Mouse (Mus musculus) liver, embryonic 16.5 days (tissue): ENCODE measurements at regions not wholly inside any gene's neighbourhood (a gene's known extent, or its start where the extent isn't known, plus 50 kb on each side); places are given as distances from the start of the nearest gene placed in this dataset.
A peak's percentile ranks its signal among the peaks of the same experiment; 100 is the strongest.

Experiments
- ATAC-seq: fragments of 200-750 bp; cut with Nextera tagmentation; 2 replicates; pipeline ENCODE4 v1.8.0; 2017; ENCODE audit warnings: low read depth, mild to moderate bottlenecking, moderate number of reproducible peaks, moderate library complexity
- H3K27ac ChIP-seq: fragments of 300-500 bp; sonication (generic); 2 replicates; pipeline ENCODE4 v1.5.1; 2014; ENCODE audit warnings: mild to moderate bottlenecking, low read length
- H3K27me3 ChIP-seq: fragments of 300-500 bp; sonication (generic); 2 replicates; pipeline ENCODE4 v1.6.1; 2014; ENCODE audit warnings: low read depth, low read length, mixed read lengths; ENCODE audit not compliant: control insufficient read depth, insufficient read depth
- H3K36me3 ChIP-seq: fragments of 300-500 bp; sonication (generic); 2 replicates; pipeline ENCODE4 v1.6.1; 2014; ENCODE audit warnings: mild to moderate bottlenecking; ENCODE audit not compliant: control insufficient read depth, insufficient read depth
- H3K4me1 ChIP-seq: fragments of 300-500 bp; sonication (generic); 2 replicates; pipeline ENCODE4 v1.6.1; 2014; ENCODE audit warnings: low read depth, low read length, mixed read lengths; ENCODE audit not compliant: control insufficient read depth
- H3K4me2 ChIP-seq: fragments of 300-500 bp; sonication (generic); 2 replicates; pipeline ENCODE4 v1.6.1; 2014; ENCODE audit warnings: low read depth, low read length, mixed read lengths
- H3K4me3 ChIP-seq: fragments of 300-500 bp; sonication (generic); 2 replicates; pipeline ENCODE4 v1.5.1; 2014; ENCODE audit warnings: low read depth, mild to moderate bottlenecking, low read length
- H3K9ac ChIP-seq: fragments of 300-500 bp; sonication (generic); 2 replicates; pipeline ENCODE4 v1.6.1; 2014; ENCODE audit warnings: low read depth, low read length
- H3K9me3 ChIP-seq: fragments of 300-500 bp; sonication (generic); replicated peaks from 2 replicates; pipeline ENCODE4 v1.6.1; 2016; ENCODE audit warnings: low read length; ENCODE audit not compliant: control insufficient read depth
- WGBS: fragments of 180-500 bp; shearing (Covaris S2); extraction: QIAGEN DNeasy Blood & Tissue Kit; methylation state at CpG from one replicate; pipeline ENCODE4 v1.1.7; 2014; ENCODE audit not compliant: insufficient replicate concordance; 5-methylcytosine and 5-hydroxymethylcytosine counted together

GRCm38 (mm10) chr10:96188168-96188567 is 51.8 kb downstream of the Gm5426 start:
- H3K4me3 ChIP-seq: no peak overlapping the region
- peak overlapping the region; percentile 49; the same call in 1 of the 2 replicates for H3K27ac ChIP-seq
- H3K9ac ChIP-seq: no peak overlapping the region
- no peaks in the 10 kb centered on the region for H3K27me3 ChIP-seq
- WGBS: 37% methylated on average over 7 of the region's 7 CpGs
- peaks cover 3% of the 10 kb centered on the region for H3K4me1 ChIP-seq
- H3K4me2 ChIP-seq: no peak overlapping the region; the same call in 1 of the 2 replicates
- peak; percentile 83 for ATAC-seq
- no peaks in the 10 kb centered on the region for H3K36me3 ChIP-seq
- H3K9me3 ChIP-seq: no peaks in the 10 kb centered on the region

- 70% methylated on average over 10 of the region's 10 CpGs for WGBS
Measured at GRCm38 (mm10) chr10:96190168-96190987, 54.0 kb downstream of the Gm5426 start.

DNA sequence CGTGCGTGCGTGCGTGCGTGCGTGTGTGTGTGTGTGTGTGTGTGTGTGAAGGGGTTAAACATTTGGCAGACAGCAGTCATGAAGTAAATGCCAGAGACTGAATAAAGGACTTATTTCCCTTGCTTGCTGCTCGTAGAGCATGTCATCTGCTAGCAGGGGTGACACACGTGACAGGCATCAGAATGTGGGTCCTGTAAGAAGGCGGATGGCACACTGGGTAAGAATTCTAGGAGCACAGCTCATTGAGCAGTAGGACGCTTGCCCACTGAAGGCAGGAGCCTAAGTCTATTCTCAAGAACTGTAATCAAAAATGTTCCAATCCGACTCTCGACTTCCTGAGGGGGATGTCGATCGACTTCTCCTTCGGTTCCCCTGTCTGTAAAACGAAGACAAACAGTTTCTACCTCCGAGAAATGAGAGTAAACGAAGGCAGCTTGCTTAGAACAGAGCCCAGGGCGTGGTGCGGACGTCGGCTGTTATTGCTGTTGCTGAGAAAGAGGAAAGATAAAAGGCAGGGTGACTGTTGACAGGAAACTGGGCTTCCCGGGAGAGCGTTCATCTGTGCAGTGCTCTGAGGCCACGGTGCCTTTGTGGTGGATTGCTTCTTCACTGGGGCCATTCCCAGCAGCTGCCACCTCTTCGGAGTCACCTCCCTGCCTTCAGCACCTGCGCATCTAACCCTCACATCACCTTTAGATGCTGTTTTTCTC is 64.7 kb downstream of the Gm5426 start:
- Histone ChIP-seq H3K9me3 (no peaks in the 10 kb centered on the region), H3K9ac (no peak overlapping the region), H3K4me2 (peak overlapping the region; percentile 44), H3K4me1 (peaks cover 12% of the 10 kb centered on the region), H3K27ac (peak overlapping the region; percentile 50), H3K4me3 (no peak overlapping the region), H3K27me3 (no peaks in the 10 kb centered on the region), H3K36me3 (no peaks in the 10 kb centered on the region)
- peak; percentile 65 for ATAC-seq
- 34% methylated on average over 27 of the region's 27 CpGs for whole genome bisulfite sequencing

More at GRCm38 (mm10) chr10:96190168-96190987, 54.0 kb downstream of the Gm5426 start:
- Histone ChIP-seq H3K4me1 (peaks cover 3% of the 10 kb centered on the region), H3K27me3 (no peaks in the 10 kb centered on the region), H3K4me3 (no peak overlapping the region), H3K9me3 (no peaks in the 10 kb centered on the region), H3K27ac (no peak overlapping the region), H3K4me2 (no peak overlapping the region), H3K9ac (no peak overlapping the region), H3K36me3 (no peaks in the 10 kb centered on the region)
- ATAC-seq: no peak

DNA sequence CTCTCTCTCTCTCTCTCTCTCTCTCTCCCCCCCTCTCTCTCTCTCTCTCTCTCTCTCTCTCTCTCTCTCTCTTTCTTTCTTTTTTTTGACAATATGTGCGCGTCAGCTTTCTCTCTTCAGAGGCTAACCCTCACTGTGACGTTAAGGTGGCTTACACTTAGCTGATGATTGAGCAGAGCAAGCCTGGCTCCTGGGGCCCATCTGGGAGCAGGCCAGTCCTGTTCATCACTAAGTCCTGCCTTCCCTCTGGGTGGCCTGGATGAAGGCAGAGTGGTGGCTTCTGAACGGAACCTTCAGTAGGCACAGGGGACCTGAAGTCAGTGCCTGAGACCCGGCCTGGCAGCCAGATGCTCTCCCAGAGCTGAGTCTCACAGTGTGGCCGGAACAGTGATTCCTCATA is 65.5 kb downstream of the Gm5426 start:
- Histone ChIP-seq H3K9me3 (no peaks in the 10 kb centered on the region), H3K27me3 (no peaks in the 10 kb centered on the region), H3K27ac (no peak overlapping the region), H3K36me3 (no peaks in the 10 kb centered on the region), H3K4me1 (peaks cover 12% of the 10 kb centered on the region), H3K9ac (no peak overlapping the region), H3K4me2 (no peak overlapping the region), H3K4me3 (no peak overlapping the region)
- 39% methylated on average over 6 of the region's 6 CpGs for WGBS
- ATAC-seq: no peak

DNA sequence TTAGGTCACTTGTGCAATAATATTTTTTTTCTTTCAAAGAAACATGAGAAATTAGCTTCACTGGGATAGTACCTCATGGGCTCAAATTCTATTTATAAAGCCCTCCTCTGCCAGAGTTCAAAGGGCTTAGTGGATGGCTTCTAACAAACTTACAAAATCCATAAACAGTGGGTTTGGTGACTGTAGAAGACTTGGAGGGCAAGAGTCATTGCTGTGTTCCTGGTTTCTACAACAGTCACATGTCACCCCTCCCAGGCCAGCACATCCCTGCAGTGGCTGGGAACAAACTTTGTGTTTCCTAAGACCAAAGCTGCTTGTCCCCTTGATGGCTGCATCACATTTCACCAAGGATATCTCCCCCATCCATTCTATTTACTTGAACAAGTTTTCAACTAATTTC is 66.5 kb downstream of the Gm5426 start:
- H3K4me3 ChIP-seq: no peak overlapping the region
- H3K9me3 ChIP-seq: no peaks in the 10 kb centered on the region
- no peaks in the 10 kb centered on the region for H3K36me3 ChIP-seq
- no peaks in the 10 kb centered on the region for H3K27me3 ChIP-seq
- H3K4me2 ChIP-seq: no peak overlapping the region
- no peak overlapping the region for H3K9ac ChIP-seq
- no peak for ATAC-seq
- H3K4me1 ChIP-seq: peaks cover 12% of the 10 kb centered on the region
- no peak overlapping the region for H3K27ac ChIP-seq

DNA sequence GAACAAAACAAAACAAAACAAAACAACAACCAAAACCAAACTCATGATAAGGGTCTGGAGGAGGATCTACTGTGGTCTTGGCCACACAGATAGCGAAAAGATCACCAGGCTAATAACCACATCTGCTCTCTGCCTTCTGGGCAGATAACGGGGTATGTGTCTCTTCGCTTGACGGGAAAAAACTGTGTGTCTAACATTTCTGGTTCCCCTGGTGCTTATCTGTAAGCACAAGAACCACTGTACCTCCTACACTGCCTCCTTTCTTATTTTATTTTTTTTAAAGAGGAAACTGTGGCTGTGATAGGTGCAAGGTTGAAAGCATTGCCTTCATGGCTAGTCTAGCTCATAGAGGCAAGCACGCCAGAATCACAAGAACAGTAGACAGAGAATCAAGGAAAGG is 67.8 kb downstream of the Gm5426 start:
- peak overlapping the region; percentile 3; the same call in 1 of the 2 replicates for H3K4me2 ChIP-seq
- H3K27me3 ChIP-seq: no peaks in the 10 kb centered on the region
- no peaks in the 10 kb centered on the region for H3K36me3 ChIP-seq
- no peak overlapping the region for H3K4me3 ChIP-seq
- peak overlapping the region; percentile 15; the same call in 1 of the 2 replicates for H3K27ac ChIP-seq
- H3K9ac ChIP-seq: no peak overlapping the region
- no peaks in the 10 kb centered on the region for H3K9me3 ChIP-seq
- 20% methylated on average over 5 of the region's 5 CpGs for WGBS
- ATAC-seq: peak; percentile 85
- H3K4me1 ChIP-seq: peaks cover 12% of the 10 kb centered on the region

GRCm38 (mm10) chr10:96209171-96209570 is 72.8 kb downstream of the Gm5426 start:
- Histone ChIP-seq H3K27ac (no peak overlapping the region), H3K4me3 (no peak overlapping the region), H3K9me3 (no peaks in the 10 kb centered on the region), H3K9ac (no peak overlapping the region), H3K4me1 (peaks cover 4% of the 10 kb centered on the region), H3K4me2 (no peak overlapping the region), H3K36me3 (no peaks in the 10 kb centered on the region), H3K27me3 (no peaks in the 10 kb centered on the region)
- no peak for ATAC-seq
- 73% methylated on average over 5 of the region's 5 CpGs for WGBS

GRCm38 (mm10) chr10:96211189-96211588 is 74.8 kb downstream of the Gm5426 start:
- Histone ChIP-seq H3K4me3 (no peak overlapping the region), H3K36me3 (no peaks in the 10 kb centered on the region), H3K9ac (no peak overlapping the region), H3K9me3 (no peaks in the 10 kb centered on the region), H3K27me3 (no peaks in the 10 kb centered on the region), H3K4me1 (no peaks in the 10 kb centered on the region; the same call in 1 of the 2 replicates), H3K27ac (no peak overlapping the region), H3K4me2 (no peak overlapping the region)
- 42% methylated on average over 7 of the region's 7 CpGs for WGBS
- no peak for ATAC-seq

DNA sequence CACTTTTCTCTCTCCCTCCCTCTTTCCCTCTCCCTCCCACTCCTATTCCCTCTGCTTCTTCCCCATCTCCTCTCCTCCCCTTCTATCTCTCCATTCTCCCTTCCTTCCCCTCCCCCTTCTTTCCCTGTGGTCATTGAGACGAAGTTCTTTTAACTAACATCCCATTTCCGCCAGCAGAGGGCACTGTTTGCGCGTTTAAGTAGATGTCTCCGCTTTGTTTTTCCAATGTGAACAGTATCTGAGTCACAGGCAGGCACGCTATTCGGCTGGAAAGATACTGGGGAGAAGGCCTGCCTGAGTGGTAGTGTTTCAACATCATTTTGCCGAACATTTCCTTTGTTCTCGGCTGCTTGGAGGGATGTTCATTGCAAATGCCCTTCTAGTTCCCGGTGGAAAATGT is 77.5 kb downstream of the Gm5426 start:
- no peaks in the 10 kb centered on the region for H3K9me3 ChIP-seq
- ATAC-seq: peak; percentile 54
- H3K4me2 ChIP-seq: no peak overlapping the region
- H3K9ac ChIP-seq: no peak overlapping the region
- H3K27ac ChIP-seq: no peak overlapping the region
- 2% methylated on average over 10 of the region's 10 CpGs for WGBS
- no peak overlapping the region for H3K4me3 ChIP-seq
- no peaks in the 10 kb centered on the region for H3K27me3 ChIP-seq
- no peaks in the 10 kb centered on the region for H3K36me3 ChIP-seq
- no peaks in the 10 kb centered on the region; the same call in 1 of the 2 replicates for H3K4me1 ChIP-seq
